Mouse (Mus musculus) kidney, embryonic 15.5 days (tissue): ENCODE results near the gene Hist1h2ab. TPM values are rescaled to one million over a fixed set of nuclear protein-coding genes. Genes with fewer than 3 reads are reported as not detected.
"Not testable (repeated sequence)": the region's sequence is repeated elsewhere in the genome, so short reads cannot be mapped to it uniquely, and the experiment has no call there.

Experiments
- ATAC-seq: fragments of 200-750 bp; cut with Nextera tagmentation; replicated peaks from 2 replicates; pipeline ENCODE4 v1.8.0; 2017; ENCODE audit warnings: moderate TSS enrichment; ENCODE audit not compliant: low FRiP score
- H3K27ac ChIP-seq: fragments of 300-500 bp; sonication (generic); 2 replicates; pipeline ENCODE4 v1.5.1; 2015; ENCODE audit warnings: mild to moderate bottlenecking, inconsistent platforms
- H3K27me3 ChIP-seq: fragments of 300-500 bp; sonication (generic); 2 replicates; pipeline ENCODE4 v1.6.1; 2015; ENCODE audit warnings: inconsistent platforms
- H3K36me3 ChIP-seq: fragments of 300-500 bp; sonication (generic); 2 replicates; pipeline ENCODE4 v1.6.1; 2015; ENCODE audit warnings: inconsistent platforms
- H3K4me1 ChIP-seq: fragments of 300-500 bp; sonication (generic); 2 replicates; pipeline ENCODE4 v1.6.1; 2015; ENCODE audit warnings: inconsistent platforms
- H3K4me2 ChIP-seq: fragments of 300-500 bp; sonication (generic); 2 replicates; pipeline ENCODE4 v1.6.1; 2015; ENCODE audit warnings: moderate library complexity, mild to moderate bottlenecking, inconsistent platforms
- H3K4me3 ChIP-seq: fragments of 300-500 bp; sonication (generic); replicated peaks from 2 replicates; pipeline ENCODE4 v1.5.1; 2015; ENCODE audit warnings: mild to moderate bottlenecking, inconsistent platforms
- H3K9ac ChIP-seq: fragments of 300-500 bp; sonication (generic); 2 replicates; pipeline ENCODE4 v1.6.1; 2015; ENCODE audit warnings: mild to moderate bottlenecking, inconsistent platforms
- H3K9me3 ChIP-seq: fragments of 300-500 bp; sonication (generic); replicated peaks from 2 replicates; pipeline ENCODE4 v1.6.1; 2016; ENCODE audit warnings: inconsistent platforms
- WGBS: fragments of 180-500 bp; shearing (Covaris S2); methylation state at CpG from one replicate; pipeline ENCODE4 v1.1.7; 2015; ENCODE audit warnings: mixed read lengths; 5-methylcytosine and 5-hydroxymethylcytosine counted together
- polyA plus RNA-seq: library from polyadenylated mRNA; unstranded; fragments of >200 nt; fragmentation: Nextera tagmentation; extraction: Ambion mirVana; gene quantifications from 2 replicates; pipeline ENCODE4 v1.2.1, GENCODE M21; 2015

The Hist1h2ab gene
- polyA plus RNA-seq, 1 experiment from 2014 or later = 39.2 TPM

DNA sequence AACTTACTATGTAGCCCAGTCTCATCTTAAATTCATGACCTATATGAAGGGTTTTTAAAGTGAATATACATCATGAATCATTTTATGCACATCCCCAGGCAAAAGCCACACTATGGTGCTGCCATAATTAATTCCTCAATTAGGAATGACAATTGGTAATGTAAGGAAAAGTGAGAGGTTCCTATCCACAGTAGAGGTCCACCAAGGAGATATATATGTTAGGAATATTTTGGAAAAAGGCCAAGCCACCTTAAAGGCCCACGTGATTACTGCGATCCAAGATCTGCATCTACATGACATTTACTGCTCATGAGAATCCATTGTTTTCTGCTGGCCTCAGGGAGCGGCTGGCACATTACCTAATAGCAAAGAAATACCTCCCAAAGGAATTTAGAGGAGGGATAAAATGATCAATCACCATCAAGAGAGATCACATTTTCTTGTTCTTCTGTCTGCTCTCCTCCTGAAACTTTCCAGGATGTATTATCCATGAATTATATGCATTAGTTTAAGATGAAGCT, 8.4 kb downstream of the Hist1h2ab start:
- Histone ChIP-seq H3K27ac (no peak overlapping the region), H3K4me1 (peaks cover 25% of the 10 kb centered on the region), H3K9ac (no peak overlapping the region), H3K4me2 (no peak overlapping the region), H3K9me3 (no peaks in the 10 kb centered on the region), H3K4me3 (no peak overlapping the region), H3K27me3 (no peaks in the 10 kb centered on the region), H3K36me3 (no peaks in the 10 kb centered on the region)
- ATAC-seq = no peak
- WGBS = 65% methylated on average over 3 of the region's 3 CpGs

DNA sequence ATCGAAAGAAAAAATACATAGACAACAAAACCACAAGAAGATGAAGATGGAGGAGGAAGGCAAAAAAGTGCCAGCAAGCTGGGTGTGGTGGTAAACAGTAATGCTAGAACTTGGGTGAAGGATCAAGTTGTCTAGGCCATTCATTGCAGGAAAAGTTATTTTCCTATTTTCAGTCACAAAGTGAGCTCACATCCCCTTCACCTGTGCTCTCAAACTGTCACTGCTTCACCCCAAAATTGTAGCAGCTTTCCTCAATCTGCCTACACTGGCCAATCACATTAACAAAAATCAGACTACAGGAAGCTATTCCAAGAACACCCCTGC, 9.0 kb downstream of the Hist1h2ab start:
- Histone ChIP-seq H3K4me3 (peak overlapping the region; percentile 61), H3K9ac (peak overlapping the region; percentile 54), H3K27me3 (no peaks in the 10 kb centered on the region), H3K36me3 (no peaks in the 10 kb centered on the region), H3K27ac (peak overlapping the region; percentile 98), H3K4me2 (peak overlapping the region; percentile 85), H3K4me1 (peaks cover 31% of the 10 kb centered on the region), H3K9me3 (no peaks in the 10 kb centered on the region)
- WGBS = 72% methylated on average over 1 of the region's 1 CpGs
- no peak for ATAC-seq

DNA sequence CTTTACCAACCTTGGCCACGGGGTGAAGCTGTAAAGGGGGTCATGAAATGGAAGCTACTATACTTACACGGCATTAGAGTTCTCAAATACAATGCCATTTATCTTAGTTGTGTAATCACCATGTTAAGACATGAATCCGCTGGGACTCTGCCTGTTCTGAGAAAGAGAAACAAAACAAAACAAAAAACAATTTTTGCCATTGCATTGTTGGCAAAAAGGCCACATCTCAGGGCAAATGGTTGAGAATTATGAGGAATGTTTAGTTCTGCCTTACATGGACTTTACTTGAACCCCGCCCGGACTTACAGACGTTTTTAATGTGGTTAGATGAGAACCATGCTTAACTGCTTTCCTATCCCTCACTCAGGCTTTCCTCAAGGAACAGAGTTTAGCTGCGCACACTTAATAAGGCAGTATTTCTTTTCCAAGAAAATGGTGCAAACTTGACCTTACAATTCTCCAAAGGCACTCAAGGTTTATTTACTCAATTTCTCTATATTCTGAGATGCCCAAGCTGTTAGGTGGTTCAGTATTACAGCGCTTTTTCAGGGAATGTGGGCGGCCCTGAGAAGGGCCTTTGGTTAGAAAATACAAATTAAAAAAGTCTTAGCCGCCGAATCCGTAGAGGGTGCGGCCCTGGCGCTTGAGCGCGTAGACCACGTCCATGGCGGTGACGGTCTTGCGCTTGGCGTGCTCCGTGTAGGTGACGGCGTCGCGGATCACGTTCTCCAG, 9.5 kb downstream of the Hist1h2ab start:
- no peaks in the 10 kb centered on the region for H3K9me3 ChIP-seq
- no peaks in the 10 kb centered on the region for H3K36me3 ChIP-seq
- H3K4me2 ChIP-seq = peak overlapping the region; percentile 85
- peak overlapping the region; percentile 54 for H3K9ac ChIP-seq
- H3K27ac ChIP-seq = peak overlapping the region; percentile 98
- WGBS = 1% methylated on average over 25 of the region's 27 CpGs
- H3K4me1 ChIP-seq = peaks cover 32% of the 10 kb centered on the region
- ATAC-seq = no peak
- peak overlapping the region; percentile 61 for H3K4me3 ChIP-seq
- H3K27me3 ChIP-seq = no peaks in the 10 kb centered on the region

DNA sequence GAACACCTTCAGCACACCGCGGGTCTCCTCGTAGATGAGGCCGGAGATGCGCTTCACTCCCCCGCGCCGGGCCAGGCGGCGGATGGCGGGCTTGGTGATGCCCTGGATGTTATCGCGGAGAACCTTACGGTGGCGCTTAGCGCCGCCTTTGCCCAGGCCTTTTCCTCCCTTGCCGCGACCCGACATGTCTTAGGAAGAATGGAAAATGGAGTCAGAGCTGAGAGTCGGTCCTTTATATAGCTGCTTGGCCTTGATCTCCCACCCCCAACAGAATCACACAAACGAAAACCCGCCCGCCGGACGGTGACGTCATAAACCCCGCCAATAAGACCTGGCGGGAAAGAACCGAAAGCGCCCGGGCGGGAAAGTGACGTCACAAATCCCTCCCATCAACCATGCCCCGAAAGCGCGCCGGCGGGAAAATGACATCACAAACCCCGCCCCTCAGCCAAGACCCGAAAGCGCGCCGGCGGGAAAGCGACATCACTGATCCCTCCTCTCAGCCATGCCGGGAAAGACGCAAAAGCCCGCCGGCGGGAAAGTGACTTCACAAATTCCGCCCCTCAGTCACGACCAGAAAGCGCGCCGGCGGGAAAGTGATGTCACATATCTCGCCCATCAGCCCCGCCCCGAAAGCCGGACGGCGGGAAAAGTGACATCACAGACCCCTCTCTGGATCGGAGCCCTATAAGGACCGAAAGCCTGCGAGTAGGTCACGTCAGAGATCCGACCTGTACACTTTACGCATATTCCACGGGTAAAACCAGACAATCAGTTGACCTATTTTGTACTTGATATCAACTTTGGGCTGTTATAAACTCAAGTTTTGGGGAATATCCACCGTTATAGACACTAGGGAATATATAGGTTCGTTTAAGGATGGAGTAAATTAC, 10.3 kb downstream of the Hist1h2ab start, which contains the start of gene Hist1h4a:
Hist1h4a (minus strand) TSS at position 259 of the 893 bp plus-strand sequence.
- Histone ChIP-seq H3K4me2 (peak within 1 kb of the TSS; percentile 85), H3K4me1 (peaks cover 32% of the 10 kb centered on the region)
- WGBS = under 1% methylated on average over 67 of the region's 72 CpGs

DNA sequence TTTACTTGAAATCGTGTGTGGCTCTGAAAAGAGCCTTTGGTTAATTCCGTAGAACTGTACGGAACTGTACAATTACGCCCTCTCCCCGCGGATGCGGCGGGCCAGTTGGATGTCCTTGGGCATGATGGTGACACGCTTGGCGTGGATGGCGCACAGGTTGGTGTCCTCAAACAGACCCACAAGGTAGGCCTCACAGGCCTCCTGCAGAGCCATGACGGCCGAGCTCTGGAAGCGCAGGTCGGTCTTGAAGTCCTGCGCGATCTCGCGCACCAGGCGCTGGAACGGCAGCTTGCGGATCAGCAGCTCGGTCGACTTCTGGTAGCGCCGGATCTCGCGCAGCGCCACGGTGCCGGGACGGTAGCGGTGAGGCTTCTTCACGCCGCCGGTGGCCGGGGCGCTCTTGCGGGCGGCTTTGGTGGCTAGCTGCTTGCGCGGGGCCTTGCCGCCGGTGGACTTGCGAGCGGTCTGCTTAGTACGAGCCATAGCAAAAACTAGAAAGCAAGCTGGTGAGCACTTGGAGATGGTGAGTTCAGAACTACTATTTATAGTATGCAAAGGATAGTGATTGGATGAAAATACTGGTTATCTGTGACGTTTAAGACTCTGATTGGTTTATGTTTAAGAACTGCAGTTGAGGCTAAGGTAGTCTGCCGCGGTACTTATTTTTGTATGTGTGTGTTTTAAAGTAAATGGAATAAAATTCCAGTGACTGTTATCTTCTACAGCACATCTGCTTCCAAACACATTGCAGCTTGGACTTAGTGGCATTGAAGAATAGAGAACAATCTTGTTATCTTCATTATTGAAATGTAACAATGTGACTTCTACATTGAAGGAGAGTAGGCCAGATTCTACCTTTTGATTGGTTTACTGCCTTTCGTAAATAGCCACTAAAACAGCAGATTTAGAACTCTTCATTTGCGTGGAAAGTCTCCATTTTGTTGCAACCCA, 11.2 kb downstream of the Hist1h2ab start, which contains the start of gene Hist1h3a:
Hist1h3a (minus strand) TSS at position 516 of the 951 bp plus-strand sequence.
- ATAC-seq = peak; percentile 67
- H3K36me3 ChIP-seq, H3K9me3 ChIP-seq, H3K27me3 ChIP-seq: not testable (repeated sequence)
- Histone ChIP-seq H3K27ac (peak within 1 kb of the TSS; percentile 98), H3K4me2 (peak within 1 kb of the TSS; percentile 85), H3K4me1 (peaks cover 32% of the 10 kb centered on the region), H3K9ac (peak within 1 kb of the TSS; percentile 61), H3K4me3 (peak within 1 kb of the TSS; percentile 61)
- under 1% methylated on average over 31 of the region's 52 CpGs for WGBS

More for the DNA sequence above, 10.3 kb downstream of the Hist1h2ab start, which contains the start of gene Hist1h4a:
- no peaks in the 10 kb centered on the region for H3K9me3 ChIP-seq
- H3K9ac ChIP-seq = peak within 1 kb of the TSS; percentile 61
- H3K4me3 ChIP-seq = peak within 1 kb of the TSS; percentile 61
- ATAC-seq = peak; percentile 76
- no peaks in the 10 kb centered on the region for H3K27me3 ChIP-seq
- peak within 1 kb of the TSS; percentile 98 for H3K27ac ChIP-seq
- no peaks in the 10 kb centered on the region for H3K36me3 ChIP-seq

DNA sequence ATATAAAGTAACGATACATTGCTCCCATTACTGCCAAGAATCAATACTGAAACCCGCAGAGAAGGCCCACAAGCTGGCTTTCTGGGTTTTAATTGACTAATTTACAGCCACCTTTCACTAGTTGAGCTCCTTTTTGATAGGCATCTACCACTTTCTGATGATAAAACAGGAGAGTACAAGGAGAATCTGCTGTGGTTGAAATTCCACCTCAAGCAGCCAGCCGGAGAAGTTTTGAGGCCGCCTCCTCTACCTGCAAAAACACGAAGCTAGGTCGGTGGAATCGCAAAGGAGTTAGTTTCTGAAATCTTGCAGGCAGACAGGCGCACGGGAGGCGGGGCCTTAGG, 12.3 kb downstream of the Hist1h2ab start:
- H3K4me2 ChIP-seq = peak overlapping the region; percentile 85
- H3K9me3 ChIP-seq = no peaks in the 10 kb centered on the region
- peak overlapping the region; percentile 48; the same call in 1 of the 2 replicates for H3K9ac ChIP-seq
- H3K36me3 ChIP-seq = no peaks in the 10 kb centered on the region
- under 1% methylated on average over 10 of the region's 10 CpGs for WGBS
- peak overlapping the region; percentile 61 for H3K4me3 ChIP-seq
- H3K4me1 ChIP-seq = peaks cover 27% of the 10 kb centered on the region
- H3K27me3 ChIP-seq = no peaks in the 10 kb centered on the region
- peak overlapping the region; percentile 98 for H3K27ac ChIP-seq
- no peak for ATAC-seq

DNA sequence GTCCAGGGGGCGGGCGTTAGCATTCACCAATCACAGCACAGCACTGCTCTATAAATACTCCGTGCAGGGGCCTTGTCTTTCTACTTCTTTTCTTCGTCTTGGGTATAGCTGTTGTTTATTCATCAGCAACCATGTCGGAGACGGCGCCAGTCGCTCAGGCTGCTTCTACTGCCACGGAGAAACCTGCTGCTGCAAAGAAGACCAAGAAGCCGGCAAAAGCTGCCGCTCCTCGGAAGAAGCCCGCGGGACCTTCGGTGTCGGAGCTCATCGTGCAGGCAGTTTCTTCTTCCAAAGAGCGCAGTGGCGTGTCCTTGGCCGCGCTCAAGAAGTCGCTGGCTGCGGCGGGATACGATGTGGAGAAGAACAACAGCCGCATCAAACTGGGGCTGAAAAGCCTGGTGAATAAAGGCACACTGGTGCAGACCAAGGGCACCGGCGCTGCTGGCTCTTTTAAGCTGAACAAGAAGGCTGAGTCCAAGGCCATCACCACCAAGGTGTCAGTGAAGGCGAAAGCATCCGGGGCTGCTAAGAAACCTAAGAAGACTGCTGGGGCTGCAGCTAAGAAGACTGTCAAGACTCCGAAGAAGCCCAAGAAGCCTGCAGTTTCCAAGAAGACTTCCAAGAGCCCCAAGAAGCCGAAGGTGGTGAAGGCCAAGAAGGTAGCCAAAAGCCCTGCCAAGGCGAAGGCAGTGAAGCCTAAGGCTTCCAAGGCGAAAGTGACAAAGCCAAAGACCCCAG, 12.8 kb downstream of the Hist1h2ab start, which contains the start of gene Hist1h1a:
Hist1h1a (plus strand) TSS at position 81 of the 738 bp plus-strand sequence.
- Histone ChIP-seq H3K27ac (peak within 1 kb of the TSS; percentile 98), H3K27me3 (no peaks in the 10 kb centered on the region), H3K4me2 (peak within 1 kb of the TSS; percentile 85), H3K36me3 (no peaks in the 10 kb centered on the region), H3K4me1 (peaks cover 27% of the 10 kb centered on the region), H3K9me3 (no peaks in the 10 kb centered on the region), H3K4me3 (peak within 1 kb of the TSS; percentile 61), H3K9ac (peak within 1 kb of the TSS; percentile 76)
- 4% methylated on average over 34 of the region's 34 CpGs for WGBS
- peak; percentile 74 for ATAC-seq

DNA sequence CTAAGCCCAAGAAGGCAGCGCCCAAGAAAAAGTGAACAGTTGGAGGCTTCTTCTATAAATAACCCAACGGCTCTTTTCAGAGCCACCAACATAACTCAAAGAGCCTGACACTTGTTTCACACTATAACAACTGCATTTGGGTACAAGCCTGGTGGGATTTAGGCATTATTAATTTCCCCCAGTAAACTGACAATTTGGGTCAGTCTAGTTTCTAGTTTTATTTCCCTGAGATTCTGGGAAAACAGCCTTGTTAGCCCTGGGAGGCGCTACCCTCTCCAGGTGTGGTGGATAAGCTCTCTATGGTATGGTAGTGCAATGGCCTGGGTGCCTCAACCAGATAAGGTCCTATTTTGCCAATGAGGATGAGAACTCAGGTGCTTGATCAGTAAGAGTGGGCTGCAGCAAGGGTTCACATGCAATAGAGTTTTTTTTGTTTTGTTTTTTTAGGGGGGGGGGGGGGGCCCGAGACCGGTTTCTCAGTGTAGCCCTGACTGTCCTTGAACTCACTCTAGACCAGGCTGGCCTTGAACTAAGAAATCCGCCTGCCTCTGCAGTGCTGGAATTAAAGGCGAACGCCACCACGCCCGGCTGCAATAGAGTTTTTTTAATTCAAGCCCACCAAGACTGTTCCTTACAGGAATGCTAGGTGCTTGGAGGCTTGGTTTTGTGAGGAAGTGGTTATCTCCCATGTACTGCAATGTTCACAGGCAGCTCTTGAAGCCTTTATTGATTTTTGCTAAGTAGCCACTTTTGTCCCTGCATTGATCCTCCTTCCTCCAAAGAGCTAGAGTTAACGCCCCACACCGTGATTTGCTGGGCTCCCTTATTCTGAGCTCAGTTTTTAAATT, 13.6 kb downstream of the Hist1h2ab start:
- H3K4me3 ChIP-seq = peak overlapping the region; percentile 61
- H3K36me3 ChIP-seq = no peaks in the 10 kb centered on the region
- peaks cover 27% of the 10 kb centered on the region for H3K4me1 ChIP-seq
- no peaks in the 10 kb centered on the region for H3K9me3 ChIP-seq
- peak overlapping the region; percentile 98 for H3K27ac ChIP-seq
- peak overlapping the region; percentile 85 for H3K4me2 ChIP-seq
- 38% methylated on average over 12 of the region's 12 CpGs for WGBS
- H3K9ac ChIP-seq = peak overlapping the region; percentile 76
- ATAC-seq = no peak
- no peaks in the 10 kb centered on the region for H3K27me3 ChIP-seq

DNA sequence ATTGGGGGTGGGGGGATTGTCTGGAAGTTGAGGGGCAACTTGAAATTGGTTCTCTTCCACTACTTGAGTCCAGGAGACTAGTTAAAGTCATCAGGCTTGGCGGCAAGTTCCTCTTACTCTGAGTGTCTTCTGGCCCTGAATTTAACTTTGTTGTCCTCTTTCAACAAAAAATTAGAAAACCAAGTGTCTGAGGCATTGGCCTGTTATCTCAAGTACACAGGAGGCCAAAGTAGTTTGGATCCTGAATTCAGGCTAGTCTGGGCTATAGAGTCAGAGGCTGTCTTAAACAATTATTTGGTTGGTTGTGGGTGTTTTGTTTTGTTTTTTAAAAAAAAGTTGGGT, 14.2 kb downstream of the Hist1h2ab start:
- Histone ChIP-seq H3K27ac (peak overlapping the region; percentile 30; the same call in 1 of the 2 replicates), H3K4me2 (no peak overlapping the region), H3K4me1 (peaks cover 23% of the 10 kb centered on the region), H3K9ac (no peak overlapping the region), H3K4me3 (no peak overlapping the region), H3K36me3 (no peaks in the 10 kb centered on the region), H3K9me3 (no peaks in the 10 kb centered on the region), H3K27me3 (no peaks in the 10 kb centered on the region)
- WGBS = 63% methylated on average over 1 of the region's 1 CpGs
- ATAC-seq = no peak

DNA sequence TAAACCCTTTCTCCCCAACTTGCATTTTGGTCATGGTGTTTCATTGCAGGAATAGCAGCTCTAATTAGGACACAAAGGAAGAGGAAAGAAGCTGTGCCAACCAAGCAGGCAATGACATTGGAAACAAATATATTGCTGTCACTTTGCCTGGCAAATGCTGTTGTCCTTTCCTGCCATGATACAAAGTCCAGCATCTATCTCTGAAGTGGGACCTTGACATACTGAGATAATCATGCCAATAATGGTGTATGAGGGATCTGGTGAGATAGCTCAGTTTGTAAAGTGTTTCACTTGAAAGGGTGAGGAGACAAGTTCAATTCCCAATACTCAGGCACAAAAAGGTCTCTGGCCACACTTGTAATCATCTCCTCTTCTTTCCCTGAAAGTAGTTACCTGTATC, 15.8 kb downstream of the Hist1h2ab start:
- H3K9ac ChIP-seq = no peak overlapping the region
- ATAC-seq = no peak
- H3K36me3 ChIP-seq = no peaks in the 10 kb centered on the region

More for the DNA sequence above, 15.8 kb downstream of the Hist1h2ab start:
- H3K4me2 ChIP-seq = no peak overlapping the region
- no peak overlapping the region for H3K27ac ChIP-seq
- H3K27me3 ChIP-seq = no peaks in the 10 kb centered on the region
- no peaks in the 10 kb centered on the region for H3K9me3 ChIP-seq
- no peak overlapping the region for H3K4me3 ChIP-seq
- H3K4me1 ChIP-seq = peaks cover 18% of the 10 kb centered on the region
